Comparison of ENCODE assay signal across 18 mouse cellular contexts in genomic region chr11:114551262-114551661, GRCm38 (mm10).
DNase-seq lines count a peak whose midpoint lies in the region; ATAC-seq and TF ChIP-seq lines count a peak whose summit lies in the region.
"Had no signal": no experiment of that assay in that cellular context is flagged by ENCODE, and none has a peak within 500 bp of the region (broad histone marks: within the 10 kb centered on the region; RNA-seq: fewer than 3 reads in every experiment).

No protein-coding gene starts in this region.

- H3K9me3 ChIP-seq in lung, postnatal 0 days (ENCODE audit: low read length), result no peaks in the 10 kb centered on the region
- no peaks in the 10 kb centered on the region for H3K9me3 ChIP-seq in forebrain, embryonic 12.5 days
- H3K9me3 ChIP-seq in intestine, embryonic 15.5 days, result no peaks in the 10 kb centered on the region
- H3K9me3 ChIP-seq: embryonic facial prominence, embryonic 12.5 days; forebrain, embryonic 13.5 days; heart, embryonic 10.5 days; hindbrain, embryonic 15.5 days; midbrain, embryonic 12.5 days; stomach, embryonic 15.5 days had no signal

- peak; percentile 10 for DNase-seq in adrenal gland, postnatal 10 days
- DNase-seq in adrenal gland, adult 2 months, result no peak
- DNase-seq in lung, postnatal 0 days (ENCODE audit: low spot score), result peak; percentile 16
- no peak for DNase-seq in lung, postnatal 25 days (ENCODE audit: low spot score)
- DNase-seq in cerebellum, postnatal 10 days, result peak; percentile 67 to 72
- no peak for DNase-seq in urinary bladder, postnatal 14 days (ENCODE audit: low spot score)
- DNase-seq: adrenal gland, postnatal 36 days; kidney, adult 8-10 months; kidney, postnatal 14 days; thymus, postnatal 36 days had no signal

- H3K4me3 ChIP-seq in lung, postnatal 0 days (ENCODE audit: low read depth, low read length), result no peak overlapping the region
- H3K4me3 ChIP-seq in forebrain, embryonic 12.5 days (replicated peaks), result no peak overlapping the region
- no peak overlapping the region for H3K4me3 ChIP-seq in intestine, embryonic 15.5 days (replicated peaks)
- H3K4me3 ChIP-seq: embryonic facial prominence, embryonic 12.5 days; forebrain, embryonic 13.5 days; heart, embryonic 10.5 days; hindbrain, embryonic 15.5 days; midbrain, embryonic 12.5 days; stomach, embryonic 15.5 days had no signal

- H3K27me3 ChIP-seq in lung, postnatal 0 days (replicated peaks; ENCODE audit: insufficient read depth, low read length), result no peaks in the 10 kb centered on the region
- no peaks in the 10 kb centered on the region for H3K27me3 ChIP-seq in forebrain, embryonic 12.5 days
- no peaks in the 10 kb centered on the region for H3K27me3 ChIP-seq in intestine, embryonic 15.5 days (replicated peaks)
- H3K27me3 ChIP-seq: embryonic facial prominence, embryonic 12.5 days; forebrain, embryonic 13.5 days; hindbrain, embryonic 15.5 days; midbrain, embryonic 12.5 days; stomach, embryonic 15.5 days had no signal

- H3K4me2 ChIP-seq in lung, postnatal 0 days (replicated peaks; ENCODE audit: low read depth, low read length), result no peak overlapping the region
- H3K4me2 ChIP-seq in forebrain, embryonic 12.5 days, result no peak overlapping the region
- no peak overlapping the region for H3K4me2 ChIP-seq in intestine, embryonic 15.5 days (replicated peaks)
- H3K4me2 ChIP-seq: embryonic facial prominence, embryonic 12.5 days; forebrain, embryonic 13.5 days; hindbrain, embryonic 15.5 days; midbrain, embryonic 12.5 days; stomach, embryonic 15.5 days had no signal

- TF ChIP-seq EP300 in lung, postnatal 0 days (IDR thresholded peaks at IDR 0.05), result no peak

- ATAC-seq in lung, postnatal 0 days, result peak; percentile 23; the same call in 1 of the 2 replicates
- no peak for ATAC-seq in forebrain, embryonic 12.5 days (ENCODE audit: low FRiP score)
- no peak for ATAC-seq in intestine, embryonic 15.5 days
- ATAC-seq: forebrain, embryonic 13.5 days had no signal

- no peak for TF ChIP-seq CTCF in lung, postnatal 0 days (IDR thresholded peaks at IDR 0.05)

- H3K36me3 ChIP-seq in lung, postnatal 0 days (ENCODE audit: insufficient read depth, low read length), result no peaks in the 10 kb centered on the region
- no peaks in the 10 kb centered on the region for H3K36me3 ChIP-seq in forebrain, embryonic 12.5 days (replicated peaks)
- no peaks in the 10 kb centered on the region for H3K36me3 ChIP-seq in intestine, embryonic 15.5 days
- H3K36me3 ChIP-seq: embryonic facial prominence, embryonic 12.5 days; heart, embryonic 10.5 days; hindbrain, embryonic 15.5 days; midbrain, embryonic 12.5 days; stomach, embryonic 15.5 days had no signal

- H3K4me1 ChIP-seq in lung, postnatal 0 days (ENCODE audit: insufficient read depth, low read depth, low read length), result no peaks in the 10 kb centered on the region
- 0 out of 2 replicates have a peak, but pooled peaks cover 3% of the 10 kb centered on the region for H3K4me1 ChIP-seq in forebrain, embryonic 12.5 days
- peaks cover 4% of the 10 kb centered on the region; the same call in 1 of the 2 replicates for H3K4me1 ChIP-seq in intestine, embryonic 15.5 days (replicated peaks)
- H3K4me1 ChIP-seq: forebrain, embryonic 13.5 days had no signal

- 63% methylated on average over 4 of the region's 4 CpGs for WGBS in lung, postnatal 0 days
- 89% methylated on average over 4 of the region's 4 CpGs for WGBS in forebrain, embryonic 12.5 days
- 86% methylated on average over 4 of the region's 4 CpGs for WGBS in intestine, embryonic 15.5 days

- no peak overlapping the region for H3K27ac ChIP-seq in lung, postnatal 0 days (ENCODE audit: low read length)
- no peak overlapping the region for H3K27ac ChIP-seq in forebrain, embryonic 12.5 days
- no peak overlapping the region for H3K27ac ChIP-seq in intestine, embryonic 15.5 days
- H3K27ac ChIP-seq: embryonic facial prominence, embryonic 12.5 days; forebrain, embryonic 13.5 days; heart, embryonic 10.5 days; hindbrain, embryonic 15.5 days; midbrain, embryonic 12.5 days; stomach, embryonic 15.5 days had no signal

- no peak overlapping the region for H3K9ac ChIP-seq in lung, postnatal 0 days (replicated peaks; ENCODE audit: low read depth)
- H3K9ac ChIP-seq in forebrain, embryonic 12.5 days, result no peak overlapping the region
- H3K9ac ChIP-seq in intestine, embryonic 15.5 days, result no peak overlapping the region
- H3K9ac ChIP-seq: embryonic facial prominence, embryonic 12.5 days; forebrain, embryonic 13.5 days; hindbrain, embryonic 15.5 days; midbrain, embryonic 12.5 days; stomach, embryonic 15.5 days had no signal

Comparison
In these comparisons a context has a peak if more than half of its experiments do, and no peak if none do; other contexts are left out.
1. DNase-seq: peak in adrenal gland, postnatal 10 days (single experiment), lung, postnatal 0 days (single experiment) and cerebellum, postnatal 10 days (2 of 2); none in adrenal gland, adult 2 months (single experiment), lung, postnatal 25 days (single experiment) and urinary bladder, postnatal 14 days (single experiment).